Mouse (Mus musculus) intestine, embryonic 14.5 days (tissue): Measurements from ENCODE around the gene Fam107b. TPM values are rescaled to one million over a fixed set of nuclear protein-coding genes. Genes with fewer than 3 reads are reported as not detected.

Source experiments
- ATAC-seq: fragments of 200-750 bp; cut with Nextera tagmentation; replicated peaks from 2 replicates; pipeline ENCODE4 v1.8.0; 2017; ENCODE audit warnings: low read depth, moderate number of reproducible peaks, moderate TSS enrichment, moderate library complexity; ENCODE audit not compliant: low FRiP score, low TSS enrichment
- DNase-seq: peaks from one replicate; pipeline ENCODE4 v3.0.0-alpha.2; 2018; ENCODE audit warnings: low spot score
- H3K27ac ChIP-seq: fragments of 300-500 bp; sonication (generic); 2 replicates; pipeline ENCODE4 v1.5.1; 2014; ENCODE audit warnings: low read depth, mild to moderate bottlenecking, control low read depth
- H3K27me3 ChIP-seq: fragments of 300-500 bp; sonication (generic); replicated peaks from 2 replicates; pipeline ENCODE4 v1.6.1; 2014; ENCODE audit warnings: low read length, control low read depth; ENCODE audit not compliant: control insufficient read depth, insufficient read depth
- H3K36me3 ChIP-seq: fragments of 300-500 bp; sonication (generic); 2 replicates; pipeline ENCODE4 v1.6.1; 2014; ENCODE audit warnings: low read length, control low read depth; ENCODE audit not compliant: control insufficient read depth, insufficient read depth
- H3K4me1 ChIP-seq: fragments of 300-500 bp; sonication (generic); replicated peaks from 2 replicates; pipeline ENCODE4 v1.6.1; 2014; ENCODE audit warnings: low read length, control low read depth, mixed read lengths; ENCODE audit not compliant: control insufficient read depth, insufficient read depth
- H3K4me2 ChIP-seq: fragments of 300-500 bp; sonication (generic); 2 replicates; pipeline ENCODE4 v1.6.1; 2014; ENCODE audit warnings: low read length
- H3K4me3 ChIP-seq: fragments of 300-500 bp; sonication (generic); 2 replicates; pipeline ENCODE4 v1.5.1; 2014; ENCODE audit warnings: low read depth, low read length, control low read depth, mixed read lengths
- H3K9ac ChIP-seq: fragments of 300-500 bp; sonication (generic); 2 replicates; pipeline ENCODE4 v1.6.1; 2014; ENCODE audit warnings: mild to moderate bottlenecking, low read length
- H3K9me3 ChIP-seq: fragments of 300-500 bp; sonication (generic); 2 replicates; pipeline ENCODE4 v1.6.1; 2016; ENCODE audit warnings: low read length, control low read depth; ENCODE audit not compliant: control insufficient read depth
- WGBS: fragments of 180-500 bp; shearing (Covaris S2); extraction: QIAGEN DNeasy Blood & Tissue Kit; methylation state at CpG from one replicate; pipeline ENCODE4 v1.1.7; 2014; 5-methylcytosine and 5-hydroxymethylcytosine counted together
- polyA plus RNA-seq: library from polyadenylated mRNA; unstranded; fragments of >200 nt; fragmentation: Nextera tagmentation; extraction: Ambion mirVana; gene quantifications from 2 replicates; pipeline ENCODE4 v1.2.1, GENCODE M21; 2014

The Fam107b gene
- polyA plus RNA-seq, 1 experiment from 2014 or later: 61.2 TPM

- Histone ChIP-seq H3K36me3 (no peaks in the 10 kb centered on the region), H3K4me3 (no peak overlapping the region), H3K27me3 (no peaks in the 10 kb centered on the region), H3K9me3 (no peaks in the 10 kb centered on the region), H3K4me1 (0 out of 2 replicates have a peak, but pooled peaks cover 5% of the 10 kb centered on the region), H3K9ac (no peak overlapping the region), H3K27ac (no peak overlapping the region), H3K4me2 (no peak overlapping the region)
- DNase-seq (no peak), ATAC-seq (no peak)
- WGBS: 41% methylated on average over 5 of the region's 5 CpGs
Observed at GRCm38 (mm10) chr2:3659300-3659910, 89.1 kb downstream of the Fam107b start.

GRCm38 (mm10) chr2:3664086-3664485 is 93.8 kb downstream of the Fam107b start:
- H3K4me2 ChIP-seq: no peak overlapping the region
- H3K27me3 ChIP-seq: no peaks in the 10 kb centered on the region
- DNase-seq: no peak
- H3K4me3 ChIP-seq: no peak overlapping the region
- no peak overlapping the region for H3K27ac ChIP-seq
- H3K9me3 ChIP-seq: no peaks in the 10 kb centered on the region
- 63% methylated on average over 6 of the region's 6 CpGs for WGBS
- H3K36me3 ChIP-seq: no peaks in the 10 kb centered on the region
- no peaks in the 10 kb centered on the region for H3K4me1 ChIP-seq
- ATAC-seq: no peak
- no peak overlapping the region for H3K9ac ChIP-seq

GRCm38 (mm10) chr2:3668682-3669081 is 98.4 kb downstream of the Fam107b start:
- DNase-seq (no peak), ATAC-seq (no peak)
- no peaks in the 10 kb centered on the region for H3K27me3 ChIP-seq
- H3K9ac ChIP-seq: no peak overlapping the region
- no peak overlapping the region for H3K4me3 ChIP-seq
- no peak overlapping the region for H3K27ac ChIP-seq
- no peaks in the 10 kb centered on the region for H3K4me1 ChIP-seq
- H3K9me3 ChIP-seq: no peaks in the 10 kb centered on the region
- 81% methylated on average over 3 of the region's 3 CpGs for WGBS
- H3K4me2 ChIP-seq: no peak overlapping the region
- H3K36me3 ChIP-seq: no peaks in the 10 kb centered on the region

- no peak overlapping the region for H3K27ac ChIP-seq
- ATAC-seq (no peak), DNase-seq (no peak)
- H3K4me2 ChIP-seq: no peak overlapping the region
- H3K36me3 ChIP-seq: no peaks in the 10 kb centered on the region
- H3K27me3 ChIP-seq: no peaks in the 10 kb centered on the region
- H3K4me1 ChIP-seq: no peaks in the 10 kb centered on the region
- H3K4me3 ChIP-seq: no peak overlapping the region
- no peak overlapping the region for H3K9ac ChIP-seq
- no peaks in the 10 kb centered on the region for H3K9me3 ChIP-seq
- 57% methylated on average over 2 of the region's 2 CpGs for WGBS
Observed at GRCm38 (mm10) chr2:3669646-3670045, 99.4 kb downstream of the Fam107b start.

- Histone ChIP-seq H3K4me3 (no peak overlapping the region), H3K27ac (no peak overlapping the region), H3K9ac (no peak overlapping the region), H3K9me3 (no peaks in the 10 kb centered on the region), H3K4me1 (no peaks in the 10 kb centered on the region), H3K27me3 (no peaks in the 10 kb centered on the region), H3K36me3 (no peaks in the 10 kb centered on the region), H3K4me2 (no peak overlapping the region)
- ATAC-seq: no peak
- WGBS: 56% methylated on average over 5 of the region's 5 CpGs
- DNase-seq: no peak
Observed at GRCm38 (mm10) chr2:3672654-3673367, 102.5 kb downstream of the Fam107b start.

GRCm38 (mm10) chr2:3675481-3675880 is 105.2 kb downstream of the Fam107b start:
- Histone ChIP-seq H3K4me1 (no peaks in the 10 kb centered on the region), H3K36me3 (no peaks in the 10 kb centered on the region), H3K27ac (no peak overlapping the region), H3K27me3 (no peaks in the 10 kb centered on the region), H3K4me2 (no peak overlapping the region), H3K9me3 (no peaks in the 10 kb centered on the region), H3K4me3 (no peak overlapping the region), H3K9ac (no peak overlapping the region)
- ATAC-seq: no peak
- no peak for DNase-seq
- WGBS: 93% methylated on average over 1 of the region's 1 CpGs

GRCm38 (mm10) chr2:3682699-3683098 is 112.4 kb downstream of the Fam107b start:
- no peaks in the 10 kb centered on the region for H3K36me3 ChIP-seq
- H3K9ac ChIP-seq: no peak overlapping the region
- ATAC-seq: no peak
- H3K27me3 ChIP-seq: no peaks in the 10 kb centered on the region
- no peak overlapping the region for H3K4me2 ChIP-seq
- 25% methylated on average over 4 of the region's 4 CpGs for WGBS
- H3K4me3 ChIP-seq: no peak overlapping the region
- no peak for DNase-seq
- H3K9me3 ChIP-seq: no peaks in the 10 kb centered on the region
- H3K4me1 ChIP-seq: no peaks in the 10 kb centered on the region
- H3K27ac ChIP-seq: no peak overlapping the region

GRCm38 (mm10) chr2:3683343-3683742 is 113.1 kb downstream of the Fam107b start:
- H3K4me1 ChIP-seq: no peaks in the 10 kb centered on the region
- DNase-seq (no peak), ATAC-seq (no peak)
- no peaks in the 10 kb centered on the region for H3K9me3 ChIP-seq
- WGBS: 63% methylated on average over 5 of the region's 5 CpGs
- H3K9ac ChIP-seq: no peak overlapping the region
- H3K4me3 ChIP-seq: no peak overlapping the region
- H3K27me3 ChIP-seq: no peaks in the 10 kb centered on the region
- H3K27ac ChIP-seq: no peak overlapping the region
- H3K4me2 ChIP-seq: no peak overlapping the region
- no peaks in the 10 kb centered on the region for H3K36me3 ChIP-seq

GRCm38 (mm10) chr2:3683751-3684229 is 113.5 kb downstream of the Fam107b start:
- Histone ChIP-seq H3K36me3 (no peaks in the 10 kb centered on the region), H3K27ac (no peak overlapping the region), H3K9ac (no peak overlapping the region), H3K9me3 (no peaks in the 10 kb centered on the region), H3K27me3 (no peaks in the 10 kb centered on the region), H3K4me2 (no peak overlapping the region), H3K4me1 (no peaks in the 10 kb centered on the region), H3K4me3 (no peak overlapping the region)
- DNase-seq (no peak), ATAC-seq (no peak)
- WGBS: 32% methylated on average over 6 of the region's 6 CpGs
